Comparison of ENCODE assay signal across 24 mouse cellular contexts in the genomic region with DNA sequence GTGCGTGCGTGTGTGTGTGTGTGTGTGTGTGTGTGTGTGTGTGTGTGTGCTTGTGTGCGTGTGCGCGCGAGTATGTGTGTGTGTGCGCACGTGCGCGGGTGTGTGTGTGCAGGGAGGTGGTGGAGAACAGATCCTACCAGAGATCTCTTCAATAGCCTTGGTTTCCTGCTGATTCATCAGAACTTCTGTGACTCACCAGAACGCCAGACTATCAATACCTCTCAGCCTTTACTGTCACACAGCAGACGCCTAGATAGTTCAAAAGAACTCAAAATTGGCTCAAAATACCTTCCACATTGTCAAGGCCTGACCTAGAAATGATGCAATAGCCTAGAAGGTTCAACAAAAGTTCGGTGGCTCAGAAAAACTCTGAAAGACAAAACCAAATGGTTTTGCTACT.
DNase-seq lines count a peak whose midpoint lies in the region; ATAC-seq and TF ChIP-seq lines count a peak whose summit lies in the region.
"Had no signal": no experiment of that assay in that cellular context is flagged by ENCODE, and none has a peak within 500 bp of the region (broad histone marks: within the 10 kb centered on the region; RNA-seq: fewer than 3 reads in every experiment).

No protein-coding gene starts in this region.

- TF ChIP-seq CTCF in testis, adult 2 months (IDR thresholded peaks at IDR 0.05; ENCODE audit: control insufficient read depth, insufficient read depth, insufficient replicate concordance, low read depth, low read length): no peak

- peak; percentile 30 for DNase-seq in adrenal gland, adult 8-10 months
- no peak for DNase-seq in adrenal gland, adult 18-20 months (ENCODE audit: low spot score in 2 of 2)
- DNase-seq in testis, postnatal 10 days (ENCODE audit: low spot score): no peak
- DNase-seq in adrenal gland, postnatal 10 days: peak; percentile 30
- DNase-seq in thymus, postnatal 4 days: no peak
- DNase-seq: B cell, adult 2 months; cerebellum, adult 2 months; cerebellum, postnatal 10 days; gastrocnemius, adult 2 months; gastrocnemius, postnatal 25 days; heart, postnatal 10 days; heart, postnatal 4 days; kidney, adult 2 months had no signal

- ATAC-seq in intestine, embryonic 16.5 days: no peak
- ATAC-seq: activated CD4-positive, CD25-positive, alpha-beta regulatory T cell, adult 4 months; CD4-positive, CD25-positive, alpha-beta regulatory T cell, adult 4 months; forebrain, embryonic 14.5 days; intestine, embryonic 15.5 days; Patski had no signal

- no peak overlapping the region for H3K9ac ChIP-seq in intestine, embryonic 16.5 days (ENCODE audit: low read depth, low read length)
- H3K9ac ChIP-seq: hindbrain, embryonic 12.5 days; intestine, embryonic 15.5 days had no signal

- no peaks in the 10 kb centered on the region for H3K9me3 ChIP-seq in intestine, embryonic 16.5 days (ENCODE audit: control insufficient read depth, low read length)
- H3K9me3 ChIP-seq: embryonic facial prominence, embryonic 10.5 days; heart, embryonic 10.5 days; hindbrain, embryonic 12.5 days; intestine, embryonic 15.5 days had no signal

- no peaks in the 10 kb centered on the region; the same call in 1 of the 2 replicates for H3K36me3 ChIP-seq in testis, adult 2 months (ENCODE audit: control insufficient read depth, insufficient read depth, low read length)
- H3K36me3 ChIP-seq in myocyte (ENCODE audit: control insufficient read depth, insufficient read depth): no peaks in the 10 kb centered on the region
- H3K36me3 ChIP-seq in intestine, embryonic 16.5 days (ENCODE audit: control insufficient read depth, insufficient read depth, low read length): no peaks in the 10 kb centered on the region
- H3K36me3 ChIP-seq: embryonic facial prominence, embryonic 10.5 days; heart, embryonic 10.5 days; hindbrain, embryonic 12.5 days; intestine, embryonic 15.5 days had no signal

- no peak overlapping the region for H3K4me3 ChIP-seq in testis, adult 2 months (ENCODE audit: control insufficient read depth, low read depth, low read length)
- no peak overlapping the region for H3K4me3 ChIP-seq in myocyte
- H3K4me3 ChIP-seq in intestine, embryonic 16.5 days (ENCODE audit: low read length): no peak overlapping the region
- H3K4me3 ChIP-seq: embryonic facial prominence, embryonic 10.5 days; gastrocnemius, adult 2 months; heart, embryonic 10.5 days; hindbrain, embryonic 12.5 days; intestine, embryonic 15.5 days had no signal

- H3K27me3 ChIP-seq in testis, adult 2 months (ENCODE audit: control insufficient read depth, insufficient read depth, low read length): no peaks in the 10 kb centered on the region
- no peaks in the 10 kb centered on the region for H3K27me3 ChIP-seq in myocyte (ENCODE audit: control insufficient read depth, insufficient read depth, insufficient read length)
- no peaks in the 10 kb centered on the region for H3K27me3 ChIP-seq in intestine, embryonic 16.5 days (replicated peaks; ENCODE audit: control insufficient read depth, insufficient read depth, low read length)
- H3K27me3 ChIP-seq: hindbrain, embryonic 12.5 days; intestine, embryonic 15.5 days had no signal

- H3K4me1 ChIP-seq in testis, adult 2 months (ENCODE audit: control insufficient read depth, insufficient read depth, low read length): no peaks in the 10 kb centered on the region; the same call in 1 of the 2 replicates
- H3K4me1 ChIP-seq in intestine, embryonic 16.5 days (ENCODE audit: control insufficient read depth, insufficient read depth, low read length): no peaks in the 10 kb centered on the region
- H3K4me1 ChIP-seq: heart, embryonic 10.5 days; intestine, embryonic 15.5 days had no signal

- H3ac ChIP-seq in myocyte (ENCODE audit: control insufficient read depth, insufficient read length): no peak overlapping the region

- peak; percentile 16; the same call in 1 of the 2 replicates for TF ChIP-seq POLR2A in testis, adult 2 months (IDR thresholded peaks at IDR 0.05; ENCODE audit: control insufficient read depth, low read depth, low read length)
- TF ChIP-seq POLR2A in myocyte (IDR thresholded peaks at IDR 0.05; ENCODE audit: insufficient read length, low read depth): no peak

- 90% methylated on average over 13 of the region's 13 CpGs for WGBS in intestine, embryonic 16.5 days

- no peaks in the 10 kb centered on the region for H3K79me2 ChIP-seq in myocyte (ENCODE audit: control insufficient read depth, insufficient read depth)

- H3K4me2 ChIP-seq in myocyte (ENCODE audit: low read depth): no peak overlapping the region
- H3K4me2 ChIP-seq in intestine, embryonic 16.5 days (ENCODE audit: low read depth, low read length): no peak overlapping the region
- H3K4me2 ChIP-seq: hindbrain, embryonic 12.5 days; intestine, embryonic 15.5 days had no signal

- no peak overlapping the region for H3K27ac ChIP-seq in testis, adult 2 months (ENCODE audit: control insufficient read depth, insufficient read depth, low read depth, low read length)
- no peak overlapping the region for H3K27ac ChIP-seq in intestine, embryonic 16.5 days (ENCODE audit: low read length)
- H3K27ac ChIP-seq: embryonic facial prominence, embryonic 10.5 days; gastrocnemius, adult 2 months; heart, embryonic 10.5 days; hindbrain, embryonic 12.5 days; intestine, embryonic 15.5 days had no signal

TF ChIP-seq in myocyte, 11 proteins besides CTCF, POLR2A, EP300 and RAD21:
- TF ChIP-seq CEBPB (IDR thresholded peaks at IDR 0.05; ENCODE audit: insufficient read depth, poor library complexity, severe bottlenecking) (peak; percentile 32; the same call in 1 of the 2 replicates), MYOD1 (IDR thresholded peaks at IDR 0.05; ENCODE audit: control insufficient read depth in 1 of 3, insufficient read length in 2 of 3, low read depth in 2 of 3) (no peak), REST (IDR thresholded peaks at IDR 0.05; ENCODE audit: insufficient read depth, insufficient read length) (no peak), E2F4 (IDR thresholded peaks at IDR 0.05; ENCODE audit: insufficient read depth) (no peak), TCF3 (IDR thresholded peaks at IDR 0.05; ENCODE audit: insufficient read length, low read depth) (no peak), USF1 (IDR thresholded peaks at IDR 0.05; ENCODE audit: low read depth) (no peak)

Comparison
In these comparisons a context has a peak if more than half of its experiments do, and no peak if none do; other contexts are left out.
1. DNase-seq: peak in adrenal gland, adult 8-10 months (single experiment) and adrenal gland, postnatal 10 days (single experiment); none in adrenal gland, adult 18-20 months (0 of 2), testis, postnatal 10 days (single experiment) and thymus, postnatal 4 days (single experiment).